Mouse (Mus musculus) olfactory bulb, adult 2 months (tissue): Measurements from ENCODE around the gene Epas1.

ENCODE experiments used
- CTCF ChIP-seq: fragments of 200-500 bp; IDR thresholded peaks from 2 replicates; pipeline ENCODE4 v1.5.1; 2012; ENCODE audit warnings: low read depth, mild to moderate bottlenecking, low read length, moderate library complexity; ENCODE audit not compliant: insufficient read depth
- POLR2A ChIP-seq: fragments of 200-500 bp; IDR thresholded peaks from 2 replicates; pipeline ENCODE4 v1.6.1; 2012; ENCODE audit warnings: mild to moderate bottlenecking, low read depth, low read length, moderate library complexity; ENCODE audit not compliant: insufficient read depth

DNA sequence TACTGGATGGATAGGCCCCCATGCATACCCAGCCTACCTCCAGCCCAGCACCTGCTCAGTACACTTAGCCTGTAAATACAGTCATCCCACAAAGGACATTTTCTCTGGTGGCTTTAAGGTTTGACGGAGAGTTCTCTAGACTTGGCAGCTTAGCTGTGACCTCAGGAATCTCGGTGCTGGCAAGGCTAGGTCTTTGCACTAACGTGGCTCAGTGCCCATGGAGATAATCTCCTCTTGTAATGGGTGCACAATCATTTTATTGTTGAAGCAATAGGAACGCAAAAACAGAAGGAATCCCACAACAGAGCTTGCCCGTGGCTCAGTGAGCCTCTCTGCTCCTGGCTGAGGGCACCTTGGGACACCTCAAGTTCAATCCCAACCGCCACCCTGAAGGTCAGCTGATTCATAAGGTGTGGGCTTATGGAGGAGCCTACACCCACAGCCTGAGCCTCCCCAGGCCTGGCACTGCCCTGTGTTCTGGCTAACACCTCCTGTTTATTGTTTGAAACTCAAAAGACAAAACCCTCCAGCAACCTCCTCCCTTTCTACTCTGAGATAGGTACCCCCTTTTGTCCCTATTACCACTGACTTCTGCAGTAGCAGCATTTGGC, 27.3 kb downstream of the Epas1 start:
- TF ChIP-seq CTCF (no peak), POLR2A (no peak)
